Comparison of ENCODE assay signal across 10 mouse cellular contexts in the genomic region with DNA sequence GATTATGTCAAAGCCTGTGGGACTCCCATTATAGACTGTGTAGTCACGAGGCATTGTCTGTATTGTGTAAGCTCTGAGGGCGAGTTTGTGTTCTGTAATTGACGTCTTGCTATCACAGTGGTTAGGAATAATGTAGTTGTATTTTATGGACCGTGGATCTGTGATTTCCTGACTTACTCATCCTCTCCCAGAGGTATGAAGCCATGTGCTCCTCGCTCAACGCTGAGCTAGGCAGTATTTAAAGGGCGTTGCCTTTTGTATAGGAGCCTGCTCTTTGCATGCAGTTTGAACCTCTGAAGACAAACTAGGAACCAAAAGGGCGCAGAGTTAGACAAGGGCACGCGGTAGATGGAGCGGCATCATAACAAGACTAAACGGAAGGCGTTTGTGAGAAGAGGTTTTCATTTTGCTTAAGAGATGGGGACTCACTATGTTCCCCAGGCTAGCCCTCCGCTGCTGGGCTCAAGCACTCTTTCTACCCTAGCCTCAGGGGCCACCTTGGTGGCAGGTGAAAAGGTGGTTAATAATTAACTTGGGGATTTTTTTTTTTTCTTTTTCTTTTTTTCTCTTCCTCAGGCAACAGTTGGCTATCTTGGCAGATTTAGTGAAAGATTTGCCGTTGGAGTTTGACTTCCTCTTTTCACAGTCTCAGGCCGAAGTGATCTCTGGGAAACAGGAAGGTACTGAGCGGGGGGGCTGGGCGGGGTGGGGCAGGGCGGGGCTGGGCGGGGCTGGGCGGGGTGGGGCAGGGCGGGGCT. TPM values are rescaled to one million over a fixed set of nuclear protein-coding genes. Genes with fewer than 3 reads are reported as not detected.
DNase-seq lines count a peak whose midpoint lies in the region; ATAC-seq and TF ChIP-seq lines count a peak whose summit lies in the region.
"Had no signal": no experiment of that assay in that cellular context is flagged by ENCODE, and none has a peak within 500 bp of the region (broad histone marks: within the 10 kb centered on the region; RNA-seq: fewer than 3 reads in every experiment).

No protein-coding gene starts in this region.

- peak overlapping the region; percentile 54; the same call in 1 of the 2 replicates for H3K27ac ChIP-seq in kidney, embryonic 15.5 days
- H3K27ac ChIP-seq in small intestine, adult 2 months (ENCODE audit: insufficient read depth, low read depth, low read length), result peak overlapping the region; percentile 100
- H3K27ac ChIP-seq in heart, adult 2 months, result no peak overlapping the region
- H3K27ac ChIP-seq in heart, embryonic 11.5 days (ENCODE audit: low read depth, low read length), result no peak overlapping the region
- H3K27ac ChIP-seq: heart, embryonic 13.5 days; limb, embryonic 13.5 days had no signal

- H3K9me3 ChIP-seq in kidney, embryonic 15.5 days (replicated peaks), result no peaks in the 10 kb centered on the region
- no peaks in the 10 kb centered on the region for H3K9me3 ChIP-seq in heart, embryonic 11.5 days (replicated peaks; ENCODE audit: control insufficient read depth, low read length)
- H3K9me3 ChIP-seq: heart, embryonic 13.5 days; limb, embryonic 13.5 days had no signal

- intact Hi-C loops in heart, adult 2 months (cut with DNase I), result no loop called here

- no peak for TF ChIP-seq POLR2A in small intestine, adult 2 months (IDR thresholded peaks at IDR 0.05; ENCODE audit: low read depth, low read length)
- no peak for TF ChIP-seq POLR2A in heart, adult 2 months (IDR thresholded peaks at IDR 0.05; ENCODE audit: insufficient read depth, low read depth, low read length)

- H3K36me3 ChIP-seq in kidney, embryonic 15.5 days, result peaks cover 53% of the 10 kb centered on the region
- H3K36me3 ChIP-seq in small intestine, adult 2 months (ENCODE audit: control insufficient read depth, insufficient read depth, low read length), result peaks cover 50% of the 10 kb centered on the region
- H3K36me3 ChIP-seq in heart, adult 2 months (ENCODE audit: control insufficient read depth, insufficient read depth, low read length), result no peaks in the 10 kb centered on the region
- H3K36me3 ChIP-seq in heart, embryonic 11.5 days (ENCODE audit: control insufficient read depth, insufficient read depth, low read length), result peaks cover 4% of the 10 kb centered on the region; the same call in 1 of the 2 replicates

- no peak for TF ChIP-seq EP300 in heart, adult 2 months (IDR thresholded peaks at IDR 0.05; ENCODE audit: insufficient read depth, low read depth, low read length)

- peak; percentile 86 for DNase-seq in MEL-GATA-1-ER (ENCODE audit: extremely low read depth, low read depth)
- no peak for DNase-seq in heart, adult 2 months
- DNase-seq: adrenal gland, postnatal 36 days had no signal

- H3K4me3 ChIP-seq in kidney, embryonic 15.5 days (replicated peaks), result no peak overlapping the region
- H3K4me3 ChIP-seq in small intestine, adult 2 months (ENCODE audit: low read depth, low read length), result peak overlapping the region; percentile 46
- H3K4me3 ChIP-seq in heart, adult 2 months, result no peak overlapping the region
- H3K4me3 ChIP-seq in heart, embryonic 11.5 days (ENCODE audit: low read depth, low read length), result no peak overlapping the region
- H3K4me3 ChIP-seq: heart, embryonic 13.5 days; limb, embryonic 13.5 days had no signal

- no peak overlapping the region for H3K9ac ChIP-seq in kidney, embryonic 15.5 days
- no peak overlapping the region for H3K9ac ChIP-seq in heart, adult 2 months (ENCODE audit: low read depth, low read length)
- H3K9ac ChIP-seq in heart, embryonic 11.5 days (ENCODE audit: low read depth, low read length), result no peak overlapping the region
- H3K9ac ChIP-seq: heart, embryonic 13.5 days; limb, embryonic 13.5 days had no signal

- H3K79me2 ChIP-seq in heart, adult 2 months (replicated peaks; ENCODE audit: control insufficient read depth, insufficient read depth, low read length), result no peaks in the 10 kb centered on the region

- no peaks in the 10 kb centered on the region for H3K27me3 ChIP-seq in kidney, embryonic 15.5 days
- no peaks in the 10 kb centered on the region for H3K27me3 ChIP-seq in small intestine, adult 2 months (ENCODE audit: control insufficient read depth, insufficient read depth, low read length)
- H3K27me3 ChIP-seq in heart, adult 2 months (ENCODE audit: control insufficient read depth, insufficient read depth, low read length), result no peaks in the 10 kb centered on the region
- peaks cover 24% of the 10 kb centered on the region for H3K27me3 ChIP-seq in heart, embryonic 11.5 days (ENCODE audit: control insufficient read depth, insufficient read depth, low read length)
- H3K27me3 ChIP-seq: limb, embryonic 13.5 days had no signal

- H3K4me2 ChIP-seq in kidney, embryonic 15.5 days, result no peak overlapping the region
- no peak overlapping the region for H3K4me2 ChIP-seq in heart, embryonic 11.5 days
- H3K4me2 ChIP-seq: heart, embryonic 13.5 days; limb, embryonic 13.5 days had no signal

- peak; percentile 67 for ATAC-seq in CD4-positive, CD25-positive, alpha-beta regulatory T cell, adult 4 months
- ATAC-seq in kidney, embryonic 15.5 days (replicated peaks; ENCODE audit: low FRiP score), result no peak
- no peak for ATAC-seq in frontal cortex, adult (ENCODE audit: low TSS enrichment)
- no peak for ATAC-seq in heart, embryonic 11.5 days (replicated peaks; ENCODE audit: insufficient number of reproducible peaks, low FRiP score, low TSS enrichment)

- 57% methylated on average over 22 of the region's 22 CpGs for WGBS in kidney, embryonic 15.5 days
- WGBS in small intestine, adult 2 months, result 17% methylated on average over 22 of the region's 22 CpGs
- WGBS in heart, adult 2 months, result 64% methylated on average over 22 of the region's 22 CpGs
- WGBS in heart, embryonic 11.5 days (ENCODE audit: insufficient replicate concordance), result 54% methylated on average over 22 of the region's 22 CpGs

- H3K4me1 ChIP-seq in kidney, embryonic 15.5 days, result no peaks in the 10 kb centered on the region
- peaks cover 20% of the 10 kb centered on the region for H3K4me1 ChIP-seq in small intestine, adult 2 months (ENCODE audit: control insufficient read depth, insufficient read depth, insufficient read length, low read length)
- no peaks in the 10 kb centered on the region for H3K4me1 ChIP-seq in heart, adult 2 months (ENCODE audit: control insufficient read depth, insufficient read depth, low read length)
- no peaks in the 10 kb centered on the region for H3K4me1 ChIP-seq in heart, embryonic 11.5 days (ENCODE audit: control insufficient read depth, insufficient read depth, low read length)
- H3K4me1 ChIP-seq: heart, embryonic 13.5 days; limb, embryonic 13.5 days had no signal

- TF ChIP-seq CTCF in small intestine, adult 2 months (IDR thresholded peaks at IDR 0.05; ENCODE audit: extremely low read depth, insufficient read length, insufficient replicate concordance, low read depth, low read length), result peak; percentile 14; the same call in 1 of the 2 replicates
- no peak for TF ChIP-seq CTCF in heart, adult 2 months (IDR thresholded peaks at IDR 0.05)

RNA-seq across cellular contexts. Expression of gene Entpd7, which starts 21.9 kb away (rescaled TPM):
- 1 to 10 TPM; 6.7 to 7.1 TPM for polyA plus RNA-seq in CD4-positive, CD25-positive, alpha-beta regulatory T cell, adult 4 months (2017; shearing (Covaris generic))
- polyA plus RNA-seq in kidney, embryonic 15.5 days (2015; fragmentation: Nextera tagmentation; extraction: Ambion mirVana), result 12.3 and 14.4 TPM in 2 replicates
- polyA plus RNA-seq in small intestine, adult 2 months (2012; rRNA removed), result 16.3 and 23.3 TPM in 2 replicates
- 1 to 10 TPM; 2.6 to 2.9 TPM for total RNA-seq in heart, adult 2 months (2021)
- polyA plus RNA-seq in heart, adult 2 months (2012; rRNA removed), result 1.8 and 2.0 TPM in 2 replicates
- polyA plus RNA-seq in heart, embryonic 11.5 days (2014; fragmentation: Nextera tagmentation; extraction: Ambion mirVana), result 9.1 and 10.6 TPM in 2 replicates

RNA-seq across cellular contexts. Expression of gene Slc25a28, which starts 36.7 kb away (rescaled TPM):
- polyA plus RNA-seq in CD4-positive, CD25-positive, alpha-beta regulatory T cell, adult 4 months (2017; shearing (Covaris generic)), result 10 to 100 TPM in 1 of 2 experiments, 1 to 10 TPM in 1; 9.8 to 12.6 TPM
- polyA plus RNA-seq in kidney, embryonic 15.5 days (2015; fragmentation: Nextera tagmentation; extraction: Ambion mirVana), result 13.7 and 14.3 TPM in 2 replicates
- polyA plus RNA-seq in small intestine, adult 2 months (2012; rRNA removed), result 41.0 and 74.2 TPM in 2 replicates
- 10 to 100 TPM; 23.3 to 31.7 TPM for total RNA-seq in heart, adult 2 months (2021)
- polyA plus RNA-seq in heart, adult 2 months (2012; rRNA removed), result 48.3 and 50.0 TPM in 2 replicates
- 5.7 and 9.5 TPM in 2 replicates for polyA plus RNA-seq in heart, embryonic 11.5 days (2014; fragmentation: Nextera tagmentation; extraction: Ambion mirVana)

RNA-seq across cellular contexts. Expression of gene Cutc, which starts 41.5 kb away (rescaled TPM):
- 10 to 100 TPM; 12.5 to 16.8 TPM for polyA plus RNA-seq in CD4-positive, CD25-positive, alpha-beta regulatory T cell, adult 4 months (2017; shearing (Covaris generic))
- 15.2 and 17.4 TPM in 2 replicates for polyA plus RNA-seq in kidney, embryonic 15.5 days (2015; fragmentation: Nextera tagmentation; extraction: Ambion mirVana)
- polyA plus RNA-seq in small intestine, adult 2 months (2012; rRNA removed), result 1.3 and 4.1 TPM in 2 replicates
- total RNA-seq in heart, adult 2 months (2021), result 10 to 100 TPM; 12.1 to 15.0 TPM
- 8.6 and 14.5 TPM in 2 replicates for polyA plus RNA-seq in heart, adult 2 months (2012; rRNA removed)
- 8.6 and 10.9 TPM in 2 replicates for polyA plus RNA-seq in heart, embryonic 11.5 days (2014; fragmentation: Nextera tagmentation; extraction: Ambion mirVana)

RNA-seq across cellular contexts. Expression of gene Cox15, which starts 41.5 kb away (rescaled TPM):
- 10 to 100 TPM in 1 of 2 experiments, 1 to 10 TPM in 1; 7.4 to 14.6 TPM for polyA plus RNA-seq in CD4-positive, CD25-positive, alpha-beta regulatory T cell, adult 4 months (2017; shearing (Covaris generic))
- 11.1 and 13.1 TPM in 2 replicates for polyA plus RNA-seq in kidney, embryonic 15.5 days (2015; fragmentation: Nextera tagmentation; extraction: Ambion mirVana)
- 6.5 and 9.8 TPM in 2 replicates for polyA plus RNA-seq in small intestine, adult 2 months (2012; rRNA removed)
- total RNA-seq in heart, adult 2 months (2021), result 10 to 100 TPM; 25.0 to 27.0 TPM
- polyA plus RNA-seq in heart, adult 2 months (2012; rRNA removed), result 22.5 and 28.8 TPM in 2 replicates
- 8.8 and 10.4 TPM in 2 replicates for polyA plus RNA-seq in heart, embryonic 11.5 days (2014; fragmentation: Nextera tagmentation; extraction: Ambion mirVana)

Comparison
In these comparisons a context has a peak if more than half of its experiments do, and no peak if none do; other contexts are left out.
1. H3K27ac ChIP-seq: peak in kidney, embryonic 15.5 days (single experiment) and small intestine, adult 2 months (single experiment); none in heart, adult 2 months (single experiment) and heart, embryonic 11.5 days (single experiment).